Mouse (Mus musculus) heart, postnatal 0 days (tissue): ENCODE measurements around the gene Pabpc4. TPM values are rescaled to one million over a fixed set of nuclear protein-coding genes. Genes with fewer than 3 reads are reported as not detected.

Experiments used
- ATAC-seq: fragments of 200-750 bp; cut with Nextera tagmentation; 2 replicates; pipeline ENCODE4 v1.8.0; 2017; ENCODE audit warnings: low read depth, moderate number of reproducible peaks, moderate library complexity; ENCODE audit not compliant: insufficient read depth
- DNase-seq: peaks from one replicate; pipeline ENCODE4 v3.0.0-alpha.2; 2016; ENCODE audit warnings: low spot score
- H3K27ac ChIP-seq: fragments of 300-500 bp; sonication (generic); 2 replicates; pipeline ENCODE4 v1.5.1; 2014; ENCODE audit warnings: low read depth, mild to moderate bottlenecking
- H3K27me3 ChIP-seq: fragments of 300-500 bp; sonication (generic); 2 replicates; pipeline ENCODE4 v1.6.1; 2014; ENCODE audit warnings: low read length, mixed read lengths; ENCODE audit not compliant: control insufficient read depth, insufficient read depth
- H3K36me3 ChIP-seq: fragments of 300-500 bp; sonication (generic); replicated peaks from 2 replicates; pipeline ENCODE4 v1.6.1; 2014; ENCODE audit warnings: low read length, mixed read lengths; ENCODE audit not compliant: control insufficient read depth, insufficient read depth
- H3K4me1 ChIP-seq: fragments of 300-500 bp; sonication (generic); 2 replicates; pipeline ENCODE4 v1.6.1; 2014; ENCODE audit warnings: antibody characterized with exemption; ENCODE audit not compliant: control insufficient read depth, insufficient read depth
- H3K4me2 ChIP-seq: fragments of 300-500 bp; sonication (generic); 2 replicates; pipeline ENCODE4 v1.6.1; 2014; ENCODE audit warnings: low read depth, mild to moderate bottlenecking, low read length, moderate library complexity
- H3K4me3 ChIP-seq: fragments of 300-500 bp; sonication (generic); 2 replicates; pipeline ENCODE4 v1.5.1; 2014; ENCODE audit warnings: low read depth, low read length
- H3K9ac ChIP-seq: fragments of 300-500 bp; sonication (generic); replicated peaks from 2 replicates; pipeline ENCODE4 v1.6.1; 2014; ENCODE audit warnings: low read depth, low read length, mixed read lengths
- H3K9me3 ChIP-seq: fragments of 300-500 bp; sonication (generic); replicated peaks from 2 replicates; pipeline ENCODE4 v1.6.1; 2016; ENCODE audit warnings: low read length; ENCODE audit not compliant: control insufficient read depth
- CTCF ChIP-seq: IDR thresholded peaks from 2 replicates; pipeline ENCODE4 v1.5.1; 2016; ENCODE audit warnings: antibody characterized with exemption, control low read depth, low read depth
- EP300 ChIP-seq: IDR thresholded peaks from 2 replicates; pipeline ENCODE4 v1.6.1; 2016; ENCODE audit warnings: antibody characterized with exemption, low read depth
- WGBS: fragments of 180-500 bp; shearing (Covaris S2); extraction: QIAGEN DNeasy Blood & Tissue Kit; methylation state at CpG from one replicate; pipeline ENCODE4 v1.1.7; 2014; 5-methylcytosine and 5-hydroxymethylcytosine counted together
- polyA plus RNA-seq: library from polyadenylated mRNA; unstranded; fragments of >200 nt; fragmentation: Nextera tagmentation; extraction: Ambion mirVana; gene quantifications from 2 replicates; pipeline ENCODE4 v1.2.1, GENCODE M21; 2015
- total RNA-seq: library from RNA; depleted of rRNA; stranded (reverse); fragments of >200 nt; gene quantifications from 2 replicates; pipeline ENCODE4 v1.2.3, GENCODE M21; 2014; ENCODE audit warnings: low replicate concordance

The Pabpc4 gene
- total and polyA plus RNA-seq, 2 experiments from 2014 or later, result 55.3 to 350 TPM

GRCm38 (mm10) chr4:123295516-123296147, 33.5 kb downstream of the Pabpc4 start:
- ATAC-seq (no peak), DNase-seq (no peak)
- Histone ChIP-seq H3K27me3 (no peaks in the 10 kb centered on the region), H3K4me2 (no peak overlapping the region), H3K27ac (no peak overlapping the region), H3K9me3 (no peaks in the 10 kb centered on the region), H3K9ac (no peak overlapping the region), H3K4me1 (no peaks in the 10 kb centered on the region), H3K36me3 (peaks cover 90% of the 10 kb centered on the region), H3K4me3 (no peak overlapping the region)
- TF ChIP-seq EP300, result no peak
- TF ChIP-seq CTCF, result no peak
- 79% methylated on average over 21 of the region's 21 CpGs for WGBS

- no peaks in the 10 kb centered on the region for H3K4me1 ChIP-seq
- H3K36me3 ChIP-seq, result peaks cover 88% of the 10 kb centered on the region
- no peak overlapping the region for H3K9ac ChIP-seq
- no peak overlapping the region for H3K4me2 ChIP-seq
- TF ChIP-seq EP300 (no peak), CTCF (no peak)
- H3K27ac ChIP-seq, result no peak overlapping the region; the same call in 1 of the 2 replicates
- ATAC-seq (no peak), DNase-seq (no peak)
- no peak overlapping the region for H3K4me3 ChIP-seq
- 71% methylated on average over 5 of the region's 5 CpGs for WGBS
- no peaks in the 10 kb centered on the region for H3K27me3 ChIP-seq
- no peaks in the 10 kb centered on the region for H3K9me3 ChIP-seq
Observed at GRCm38 (mm10) chr4:123296148-123296534, 34.0 kb downstream of the Pabpc4 start.

GRCm38 (mm10) chr4:123297195-123297960, 35.2 kb downstream of the Pabpc4 start:
- WGBS, result 88% methylated on average over 21 of the region's 22 CpGs

GRCm38 (mm10) chr4:123298226-123298625, 36.1 kb downstream of the Pabpc4 start:
- no peak for DNase-seq
- peaks cover 85% of the 10 kb centered on the region for H3K36me3 ChIP-seq
- no peak for TF ChIP-seq EP300
- no peak for TF ChIP-seq CTCF

More at GRCm38 (mm10) chr4:123297195-123297960, 35.2 kb downstream of the Pabpc4 start:
- no peak for TF ChIP-seq CTCF
- TF ChIP-seq EP300, result no peak
- DNase-seq (no peak), ATAC-seq (no peak)
- no peaks in the 10 kb centered on the region for H3K27me3 ChIP-seq
- H3K4me2 ChIP-seq, result no peak overlapping the region
- H3K36me3 ChIP-seq, result peaks cover 85% of the 10 kb centered on the region
- H3K27ac ChIP-seq, result no peak overlapping the region
- H3K4me3 ChIP-seq, result no peak overlapping the region
- H3K4me1 ChIP-seq, result no peaks in the 10 kb centered on the region
- H3K9me3 ChIP-seq, result no peaks in the 10 kb centered on the region
- no peak overlapping the region for H3K9ac ChIP-seq

GRCm38 (mm10) chr4:123298980-123299670, 37.0 kb downstream of the Pabpc4 start:
- Histone ChIP-seq H3K27me3 (no peaks in the 10 kb centered on the region), H3K9me3 (no peaks in the 10 kb centered on the region; the same call in 1 of the 2 replicates), H3K4me1 (no peaks in the 10 kb centered on the region), H3K9ac (no peak overlapping the region), H3K27ac (no peak overlapping the region), H3K4me2 (no peak overlapping the region), H3K36me3 (peaks cover 83% of the 10 kb centered on the region), H3K4me3 (no peak overlapping the region)
- no peak for TF ChIP-seq CTCF
- TF ChIP-seq EP300, result no peak
- DNase-seq, result peak; percentile 35
- no peak; the same call in 1 of the 2 replicates for ATAC-seq
- 71% methylated on average over 11 of the region's 11 CpGs for WGBS

More at GRCm38 (mm10) chr4:123298226-123298625, 36.1 kb downstream of the Pabpc4 start:
- no peak overlapping the region for H3K9ac ChIP-seq
- H3K4me1 ChIP-seq, result no peaks in the 10 kb centered on the region
- H3K4me2 ChIP-seq, result no peak overlapping the region
- 46% methylated on average over 4 of the region's 4 CpGs for WGBS
- no peak for ATAC-seq
- H3K4me3 ChIP-seq, result no peak overlapping the region
- H3K9me3 ChIP-seq, result no peaks in the 10 kb centered on the region
- no peak overlapping the region for H3K27ac ChIP-seq
- no peaks in the 10 kb centered on the region for H3K27me3 ChIP-seq
